Mouse (Mus musculus) ES-E14 (cell line): ENCODE measurements around the gene Ugt1a8.

ENCODE experiments used
- CHD2 ChIP-seq: IDR thresholded peaks from 2 replicates; pipeline ENCODE4 v1.6.1; 2014; ENCODE audit warnings: mild to moderate bottlenecking, low read depth, low read length, inconsistent platforms
- HCFC1 ChIP-seq: IDR thresholded peaks from 2 replicates; pipeline ENCODE4 v1.6.1; 2012; ENCODE audit warnings: low read length, inconsistent platforms, borderline replicate concordance; ENCODE audit not compliant: insufficient read depth
- MAFK ChIP-seq: IDR thresholded peaks from 2 replicates; pipeline ENCODE4 v1.6.1; 2014; ENCODE audit warnings: mild to moderate bottlenecking, low read depth, low read length, inconsistent platforms; ENCODE audit not compliant: insufficient read depth
- ZNF384 ChIP-seq: IDR thresholded peaks from 2 replicates; pipeline ENCODE4 v1.6.1; 2012; ENCODE audit warnings: low read depth, low read length, inconsistent platforms

DNA sequence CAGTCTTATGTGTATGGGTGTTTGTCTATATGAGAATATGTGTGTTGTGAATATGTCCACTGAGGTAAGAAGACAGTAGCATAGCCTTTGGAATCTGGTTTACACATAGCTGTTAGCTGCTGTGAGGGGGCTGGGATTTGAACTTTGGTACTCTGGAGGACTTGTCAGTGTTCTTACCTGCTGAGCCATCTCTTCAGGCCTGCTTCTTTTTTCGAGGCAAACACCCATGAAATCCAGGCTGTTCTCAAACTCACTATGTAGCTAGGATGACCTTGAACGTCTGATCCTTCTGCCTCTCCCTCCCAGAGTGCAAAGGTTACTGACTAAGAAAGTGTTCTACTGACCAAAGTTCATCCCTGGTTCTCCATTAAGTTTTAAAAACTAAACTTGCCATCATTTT, 18.0 kb downstream of the Ugt1a8 start:
- TF ChIP-seq MAFK, result no peak
- no peak for TF ChIP-seq HCFC1
- TF ChIP-seq ZNF384, result no peak
- no peak for TF ChIP-seq CHD2
